Mouse (Mus musculus) cerebral cortex, adult 2 months (tissue): ENCODE measurements around the gene Dcn.

Source experiments
- WGBS: fragments of 180-500 bp; shearing (Covaris S2); methylation state at CpG from one replicate; pipeline ENCODE4 v1.1.7; 2018; 5-methylcytosine and 5-hydroxymethylcytosine counted together

The Dcn gene

GRCm38 (mm10) chr10:97564957-97565856 is 85.8 kb downstream of the Dcn start, which contains the start of gene Lum:
TSS of gene Lum (plus strand) at chr10:97565128.
- WGBS, result 42% methylated on average over 10 of the region's 10 CpGs

- WGBS, result 62% methylated on average over 8 of the region's 8 CpGs
Observed at GRCm38 (mm10) chr10:97567489-97568135, 88.2 kb downstream of the Dcn start.
